Mouse (Mus musculus): ENCODE measurements around the gene Atp2a2.

- TF ChIP-seq CTCF (conservative IDR thresholded peaks at IDR 0.05; ENCODE audit: insufficient read depth, insufficient read length, low read depth, low read length) (no peak), POLR2A (IDR thresholded peaks at IDR 0.05; ENCODE audit: low read depth, low read length) (no peak)
Measured at GRCm38 (mm10) chr5:122496990-122497389, 5.0 kb downstream of the Atp2a2 start.

All from kidney, adult 2 months (tissue).